Mouse (Mus musculus) thymus, adult 2 months (tissue): ENCODE measurements around the gene Glis3.

Source experiments
- CTCF ChIP-seq: fragments of 200-500 bp; IDR thresholded peaks from 2 replicates; pipeline ENCODE4 v1.5.1; 2012; ENCODE audit warnings: mild to moderate bottlenecking, control low read depth, low read length, moderate library complexity, borderline replicate concordance; ENCODE audit not compliant: control insufficient read depth, poor library complexity, insufficient read depth; ENCODE audit errors: extremely low read depth
- POLR2A ChIP-seq: fragments of 200-500 bp; IDR thresholded peaks from 2 replicates; pipeline ENCODE4 v1.6.1; 2012; ENCODE audit warnings: mild to moderate bottlenecking, low read length, control low read depth, moderate library complexity; ENCODE audit not compliant: control insufficient read depth, poor library complexity, insufficient read depth; ENCODE audit errors: extremely low read depth

- TF ChIP-seq POLR2A (no peak), CTCF (no peak)
Measured at GRCm38 (mm10) chr19:28558661-28559060, 121.2 kb downstream of the Glis3 start.
